In genomic region chr5:147399843-147400504, GRCm38 (mm10) we compare ENCODE assay signal across 7 mouse cellular contexts. TPM values are rescaled to one million over a fixed set of nuclear protein-coding genes. Genes with fewer than 3 reads are reported as not detected.
DNase-seq lines count a peak whose midpoint lies in the region; ATAC-seq and TF ChIP-seq lines count a peak whose summit lies in the region.

TSS of gene Flt3 (minus strand) at chr5:147400489.

- H3K27ac ChIP-seq in heart, postnatal 0 days (ENCODE audit: low read depth) = no peak within 1 kb of the TSS
- no peak within 1 kb of the TSS for H3K27ac ChIP-seq in midbrain, embryonic 12.5 days (replicated peaks)

- 2% methylated on average over 48 of the region's 56 CpGs for WGBS in heart, postnatal 0 days
- WGBS in midbrain, embryonic 12.5 days = under 1% methylated on average over 55 of the region's 56 CpGs

- H3K9ac ChIP-seq in heart, postnatal 0 days (replicated peaks; ENCODE audit: low read depth, low read length) = no peak within 1 kb of the TSS
- peak within 1 kb of the TSS; percentile 24; the same call in 1 of the 2 replicates for H3K9ac ChIP-seq in midbrain, embryonic 12.5 days (replicated peaks)

- peaks cover 21% of the 10 kb centered on the region for H3K27me3 ChIP-seq in C2C12 (ENCODE audit: control insufficient read depth, insufficient read depth, insufficient read length)
- peaks cover 45% of the 10 kb centered on the region for H3K27me3 ChIP-seq in heart, postnatal 0 days (ENCODE audit: control insufficient read depth, insufficient read depth, low read length)
- H3K27me3 ChIP-seq in midbrain, embryonic 12.5 days = peaks cover 53% of the 10 kb centered on the region

- peak within 1 kb of the TSS; percentile 15 for H3ac ChIP-seq in C2C12 (ENCODE audit: control insufficient read depth, insufficient read length, low read depth)

- H3K4me3 ChIP-seq in C2C12 (ENCODE audit: insufficient read depth, poor library complexity, severe bottlenecking) = no peak within 1 kb of the TSS
- peak within 1 kb of the TSS; percentile 43 for H3K4me3 ChIP-seq in heart, postnatal 0 days (ENCODE audit: low read depth, low read length)
- H3K4me3 ChIP-seq in midbrain, embryonic 12.5 days = peak within 1 kb of the TSS; percentile 50

- peaks cover 13% of the 10 kb centered on the region for H3K4me1 ChIP-seq in heart, postnatal 0 days (ENCODE audit: control insufficient read depth, insufficient read depth)
- H3K4me1 ChIP-seq in midbrain, embryonic 12.5 days = peaks cover 15% of the 10 kb centered on the region

- H3K79me2 ChIP-seq in C2C12 (ENCODE audit: control insufficient read depth, insufficient read depth) = no peaks in the 10 kb centered on the region

- peak; percentile 89 for ATAC-seq in common myeloid progenitor, adult 5-6 weeks (replicated peaks; ENCODE audit: low read depth, poor library complexity, severe bottlenecking)
- peak; percentile 70 for ATAC-seq in heart, postnatal 0 days (ENCODE audit: insufficient read depth, low read depth)
- peak; percentile 56 for ATAC-seq in midbrain, embryonic 12.5 days (ENCODE audit: low FRiP score, low read depth)

- H3K4me2 ChIP-seq in heart, postnatal 0 days (ENCODE audit: low read depth, low read length) = peak within 1 kb of the TSS; percentile 58
- peak within 1 kb of the TSS; percentile 77 for H3K4me2 ChIP-seq in midbrain, embryonic 12.5 days (replicated peaks)

- H3K36me3 ChIP-seq in C2C12 (ENCODE audit: control insufficient read depth, insufficient read depth) = no peaks in the 10 kb centered on the region
- H3K36me3 ChIP-seq in heart, postnatal 0 days (replicated peaks; ENCODE audit: control insufficient read depth, insufficient read depth, low read length) = no peaks in the 10 kb centered on the region
- H3K36me3 ChIP-seq in midbrain, embryonic 12.5 days = no peaks in the 10 kb centered on the region

- peak; percentile 93 for DNase-seq in A20 (ENCODE audit: low read depth, low spot score)
- DNase-seq in heart, postnatal 0 days (ENCODE audit: low spot score) = peak; percentile 15
- peak; percentile 41 to 65 for DNase-seq in left cerebral cortex, postnatal 36 days (ENCODE audit: low spot score in 2 of 2)
- DNase-seq in spleen, postnatal 36 days (ENCODE audit: low spot score in 2 of 2) = peak; percentile 51 to 63

- no peaks in the 10 kb centered on the region for H3K79me3 ChIP-seq in C2C12 (ENCODE audit: low read depth)

- no peak for TF ChIP-seq EP300 in heart, postnatal 0 days (IDR thresholded peaks at IDR 0.05; ENCODE audit: low read depth)

- H3K9me3 ChIP-seq in heart, postnatal 0 days (replicated peaks; ENCODE audit: control insufficient read depth, low read length) = no peaks in the 10 kb centered on the region
- no peaks in the 10 kb centered on the region for H3K9me3 ChIP-seq in midbrain, embryonic 12.5 days

- intact Hi-C loops in left cerebral cortex, postnatal 36 days (cut with DNase I) = loop anchor here (10.0 kb wide), 1 partner anchor 445 kb away; no protein-coding TSS in a partner anchor

- no peak for TF ChIP-seq CTCF in C2C12 (IDR thresholded peaks at IDR 0.05; ENCODE audit: control insufficient read depth, insufficient read depth, insufficient read length)
- TF ChIP-seq CTCF in heart, postnatal 0 days (IDR thresholded peaks at IDR 0.05; ENCODE audit: low read depth) = no peak

TF ChIP-seq in C2C12, 6 proteins besides CTCF, POLR2A, EP300 and RAD21:
- TF ChIP-seq MYOG (IDR thresholded peaks at IDR 0.05; ENCODE audit: control insufficient read depth, extremely low read depth, insufficient read length) (no peak), USF1 (IDR thresholded peaks at IDR 0.05; ENCODE audit: low read depth) (no peak), MAX (IDR thresholded peaks at IDR 0.05) (no peak), CEBPB (IDR thresholded peaks at IDR 0.05; ENCODE audit: low read depth) (no peak), MYOD1 (IDR thresholded peaks at IDR 0.05; ENCODE audit: control insufficient read depth, insufficient read length, low read depth) (no peak), FOSL1 (IDR thresholded peaks at IDR 0.05; ENCODE audit: insufficient read depth, low read length, poor library complexity, severe bottlenecking) (no peak)

RNA-seq across cellular contexts. Expression of gene Flt3, which starts in this region (rescaled TPM):
- polyA plus RNA-seq in C2C12 (2012; fragmentation: generic; extraction: Trizol) = 0.01 TPM
- 100 and 112 TPM in 2 replicates for total RNA-seq in common myeloid progenitor, adult 5-6 weeks (2017)
- not detected in 2 replicates for total RNA-seq in heart, postnatal 0 days (2014; rRNA removed; ENCODE audit: low replicate concordance)
- 0.05 TPM in 1 of 2 replicates, not detected in the other for polyA plus RNA-seq in heart, postnatal 0 days (2015; fragmentation: Nextera tagmentation; extraction: Ambion mirVana)
- 1 to 10 TPM; 4.8 to 7.0 TPM for total RNA-seq in left cerebral cortex, postnatal 36 days (2021)
- polyA plus RNA-seq in midbrain, embryonic 12.5 days (2016; fragmentation: Nextera tagmentation; extraction: Ambion mirVana) = 0.07 and 0.22 TPM in 2 replicates

Comparison
In these comparisons a context has a peak if more than half of its experiments do, and no peak if none do; other contexts are left out.
1. RNA of gene Flt3 (total RNA-seq): 100 to 112 TPM in common myeloid progenitor, adult 5-6 weeks; 4.8 to 7.0 TPM in left cerebral cortex, postnatal 36 days and not detected in heart, postnatal 0 days; every median in the first group is over 10 times any median in the second.
2. Peak in DNase-seq, ATAC-seq, H3K4me3 ChIP-seq and H3K4me2 ChIP-seq in heart, postnatal 0 days; RNA of the gene not detected or under 1 TPM.
3. Peak in ATAC-seq, H3K4me3 ChIP-seq, H3K9ac ChIP-seq and H3K4me2 ChIP-seq in midbrain, embryonic 12.5 days; RNA of the gene not detected or under 1 TPM.
4. DNase-seq: peak in every context shown above with its lines; median percentile 93 in A20; 57 in spleen, postnatal 36 days; 53 in left cerebral cortex, postnatal 36 days; 15 in heart, postnatal 0 days.
5. Peak in every context shown above with its lines, with median percentiles within 50 percentile points of each other: ATAC-seq.